23 mouse cellular contexts compared by ENCODE assay signal in the genomic region with DNA sequence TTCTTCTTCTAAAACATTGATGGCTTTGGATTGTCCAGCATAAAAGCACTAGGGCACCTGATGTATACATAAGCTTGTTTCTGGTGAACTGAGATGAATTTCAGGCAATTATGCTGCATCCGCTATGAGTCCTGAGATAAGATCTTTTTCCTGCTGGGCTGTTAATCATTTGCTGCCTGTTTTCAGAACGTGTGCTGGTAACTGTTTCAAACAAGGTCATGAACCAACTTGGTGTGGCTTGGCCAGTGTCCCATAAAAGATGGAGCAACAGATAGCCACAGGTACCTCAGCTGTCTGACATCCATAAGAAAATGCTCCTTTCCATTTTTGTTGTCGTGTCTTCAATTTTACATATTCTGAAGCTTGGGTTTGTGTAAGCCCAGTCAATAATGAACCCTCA.
DNase-seq lines count a peak whose midpoint lies in the region; ATAC-seq and TF ChIP-seq lines count a peak whose summit lies in the region.
"Had no signal": no experiment of that assay in that cellular context is flagged by ENCODE, and none has a peak within 500 bp of the region (broad histone marks: within the 10 kb centered on the region; RNA-seq: fewer than 3 reads in every experiment).

No protein-coding gene starts in this region.

- H3K27ac ChIP-seq in kidney, adult 2 months (ENCODE audit: insufficient read depth, low read depth, low read length): no peak overlapping the region
- H3K27ac ChIP-seq in kidney, embryonic 14.5 days (ENCODE audit: low read depth, low read length): no peak overlapping the region
- H3K27ac ChIP-seq in kidney, embryonic 15.5 days: 0 out of 2 replicates have a peak overlapping the region, but pooled peaks have one; percentile 63
- no peak overlapping the region for H3K27ac ChIP-seq in liver, embryonic 16.5 days (ENCODE audit: low read length)
- H3K27ac ChIP-seq in heart, embryonic 12.5 days (ENCODE audit: poor library complexity, severe bottlenecking): no peak overlapping the region
- H3K27ac ChIP-seq: embryonic facial prominence, embryonic 15.5 days; heart, adult 2 months; heart, embryonic 15.5 days; midbrain, embryonic 10.5 days; stomach, embryonic 15.5 days had no signal

- no peaks in the 10 kb centered on the region for H3K27me3 ChIP-seq in kidney, adult 2 months (replicated peaks; ENCODE audit: control insufficient read depth, insufficient read depth, low read length)
- no peaks in the 10 kb centered on the region for H3K27me3 ChIP-seq in kidney, embryonic 14.5 days (ENCODE audit: control insufficient read depth, insufficient read depth, low read length)
- H3K27me3 ChIP-seq in kidney, embryonic 15.5 days: no peaks in the 10 kb centered on the region
- no peaks in the 10 kb centered on the region for H3K27me3 ChIP-seq in liver, embryonic 16.5 days (ENCODE audit: control insufficient read depth, insufficient read depth, low read depth, low read length)
- no peaks in the 10 kb centered on the region for H3K27me3 ChIP-seq in heart, embryonic 12.5 days (replicated peaks)
- H3K27me3 ChIP-seq: embryonic facial prominence, embryonic 15.5 days; heart, embryonic 15.5 days; limb, embryonic 13.5 days; stomach, embryonic 15.5 days had no signal

- WGBS in kidney, adult 2 months: 24% methylated on average over 3 of the region's 3 CpGs
- 33% methylated on average over 3 of the region's 3 CpGs for WGBS in kidney, embryonic 14.5 days
- 34% methylated on average over 3 of the region's 3 CpGs for WGBS in kidney, embryonic 15.5 days
- 37% methylated on average over 3 of the region's 3 CpGs for WGBS in liver, embryonic 16.5 days (ENCODE audit: insufficient replicate concordance)
- WGBS in heart, embryonic 12.5 days: 66% methylated on average over 3 of the region's 3 CpGs

- no peaks in the 10 kb centered on the region for H3K36me3 ChIP-seq in kidney, adult 2 months (ENCODE audit: control insufficient read depth, insufficient read depth, low read length)
- no peaks in the 10 kb centered on the region for H3K36me3 ChIP-seq in kidney, embryonic 14.5 days (ENCODE audit: control insufficient read depth, insufficient read depth, low read length)
- H3K36me3 ChIP-seq in kidney, embryonic 15.5 days: no peaks in the 10 kb centered on the region
- no peaks in the 10 kb centered on the region for H3K36me3 ChIP-seq in liver, embryonic 16.5 days (ENCODE audit: control insufficient read depth, insufficient read depth)
- H3K36me3 ChIP-seq in heart, embryonic 12.5 days: no peaks in the 10 kb centered on the region
- H3K36me3 ChIP-seq: embryonic facial prominence, embryonic 15.5 days; heart, embryonic 15.5 days; limb, embryonic 13.5 days; midbrain, embryonic 10.5 days; stomach, embryonic 15.5 days had no signal

- no peak overlapping the region for H3K4me2 ChIP-seq in kidney, embryonic 14.5 days (replicated peaks; ENCODE audit: low read depth, low read length)
- H3K4me2 ChIP-seq in kidney, embryonic 15.5 days: no peak overlapping the region
- H3K4me2 ChIP-seq in liver, embryonic 16.5 days (ENCODE audit: low read depth, low read length): no peak overlapping the region
- no peak overlapping the region for H3K4me2 ChIP-seq in heart, embryonic 12.5 days
- H3K4me2 ChIP-seq: embryonic facial prominence, embryonic 15.5 days; heart, embryonic 15.5 days; lung, embryonic 14.5 days; stomach, embryonic 15.5 days had no signal

- no peak for ATAC-seq in kidney, embryonic 14.5 days (ENCODE audit: low FRiP score, low TSS enrichment)
- 0 out of 2 replicates have a peak, but pooled peaks have one; percentile 13 for ATAC-seq in common myeloid progenitor, adult 5-6 weeks (replicated peaks; ENCODE audit: low read depth, poor library complexity, severe bottlenecking)
- ATAC-seq in kidney, embryonic 15.5 days (replicated peaks; ENCODE audit: low FRiP score): peak; percentile 55; the same call in 1 of the 2 replicates
- peak; percentile 74 for ATAC-seq in liver, embryonic 16.5 days (ENCODE audit: low read depth)
- ATAC-seq in heart, embryonic 12.5 days (ENCODE audit: insufficient number of reproducible peaks, low FRiP score): no peak
- ATAC-seq: forebrain, embryonic 16.5 days; hindbrain, embryonic 16.5 days had no signal

- no peak overlapping the region for H3K9ac ChIP-seq in kidney, embryonic 14.5 days (ENCODE audit: low read depth, low read length)
- H3K9ac ChIP-seq in kidney, embryonic 15.5 days: no peak overlapping the region
- H3K9ac ChIP-seq in liver, embryonic 16.5 days (ENCODE audit: low read depth, low read length): no peak overlapping the region
- no peak overlapping the region for H3K9ac ChIP-seq in heart, embryonic 12.5 days
- H3K9ac ChIP-seq: embryonic facial prominence, embryonic 15.5 days; heart, embryonic 15.5 days; limb, embryonic 13.5 days; lung, embryonic 14.5 days; stomach, embryonic 15.5 days had no signal

- H3K4me1 ChIP-seq in kidney, adult 2 months (ENCODE audit: control insufficient read depth, insufficient read depth, low read length): peaks cover 5% of the 10 kb centered on the region; the same call in 1 of the 2 replicates
- H3K4me1 ChIP-seq in kidney, embryonic 14.5 days (ENCODE audit: control insufficient read depth, insufficient read depth, low read length): peaks cover 6% of the 10 kb centered on the region
- H3K4me1 ChIP-seq in kidney, embryonic 15.5 days: peaks cover 6% of the 10 kb centered on the region; the same call in 1 of the 2 replicates
- H3K4me1 ChIP-seq in liver, embryonic 16.5 days (ENCODE audit: control insufficient read depth, low read depth, low read length): no peaks in the 10 kb centered on the region
- no peaks in the 10 kb centered on the region for H3K4me1 ChIP-seq in heart, embryonic 12.5 days (replicated peaks)
- H3K4me1 ChIP-seq: heart, embryonic 15.5 days; midbrain, embryonic 10.5 days; stomach, embryonic 15.5 days had no signal

- no peak for TF ChIP-seq CTCF in kidney, adult 2 months (conservative IDR thresholded peaks at IDR 0.05; ENCODE audit: insufficient read depth, insufficient read length, low read depth, low read length)

- DNase-seq in kidney, adult 2 months: peak; percentile 57
- no peak for DNase-seq in urinary bladder, adult 18-20 months (ENCODE audit: low spot score in 2 of 2)
- DNase-seq in heart, adult 11 months: no peak
- DNase-seq: adrenal gland, adult 8-10 months; cerebellum, postnatal 10 days; heart, adult 2 months; heart, postnatal 4 days; lung, embryonic 14.5 days; lung, postnatal 4 days; retina, postnatal 1 day; thymus, adult 18-20 months had no signal

- no peaks in the 10 kb centered on the region for H3K9me3 ChIP-seq in kidney, embryonic 14.5 days (ENCODE audit: control insufficient read depth, low read length)
- no peaks in the 10 kb centered on the region for H3K9me3 ChIP-seq in kidney, embryonic 15.5 days (replicated peaks)
- no peaks in the 10 kb centered on the region for H3K9me3 ChIP-seq in liver, embryonic 16.5 days (replicated peaks; ENCODE audit: control insufficient read depth, low read length)
- no peaks in the 10 kb centered on the region for H3K9me3 ChIP-seq in heart, embryonic 12.5 days (replicated peaks)
- H3K9me3 ChIP-seq: embryonic facial prominence, embryonic 15.5 days; heart, embryonic 15.5 days; limb, embryonic 13.5 days; midbrain, embryonic 10.5 days; stomach, embryonic 15.5 days had no signal

- H3K4me3 ChIP-seq in kidney, adult 2 months (ENCODE audit: insufficient read depth, low read depth, low read length): no peak overlapping the region
- no peak overlapping the region for H3K4me3 ChIP-seq in kidney, embryonic 14.5 days (ENCODE audit: low read length)
- H3K4me3 ChIP-seq in kidney, embryonic 15.5 days (replicated peaks): no peak overlapping the region
- no peak overlapping the region for H3K4me3 ChIP-seq in liver, embryonic 16.5 days (ENCODE audit: low read depth, low read length)
- H3K4me3 ChIP-seq in heart, embryonic 12.5 days: no peak overlapping the region
- H3K4me3 ChIP-seq: embryonic facial prominence, embryonic 15.5 days; heart, adult 2 months; heart, embryonic 15.5 days; limb, embryonic 13.5 days; midbrain, embryonic 10.5 days; stomach, embryonic 15.5 days had no signal

- TF ChIP-seq POLR2A in kidney, adult 2 months (IDR thresholded peaks at IDR 0.05; ENCODE audit: low read depth, low read length): no peak

Comparison
In these comparisons a context has a peak if more than half of its experiments do, and no peak if none do; other contexts are left out.
1. ATAC-seq: peak in common myeloid progenitor, adult 5-6 weeks (single experiment), kidney, embryonic 15.5 days (single experiment) and liver, embryonic 16.5 days (single experiment); none in kidney, embryonic 14.5 days (single experiment) and heart, embryonic 12.5 days (single experiment).